Mouse (Mus musculus) cerebellum, adult 2 months (tissue): ENCODE data around the gene Lrmda. TPM values are rescaled to one million over a fixed set of nuclear protein-coding genes. Genes with fewer than 3 reads are reported as not detected.
A peak's percentile ranks its signal among the peaks of the same experiment; 100 is the strongest.

Source experiments
- DNase-seq, 2 experiments: peaks; one replicate each; pipeline ENCODE4 v3.0.0; 2021
- H3K27ac ChIP-seq: fragments of 200-500 bp; 2 replicates; pipeline ENCODE4 v1.5.1; 2012; ENCODE audit warnings: low read length, control low read depth, inconsistent platforms; ENCODE audit not compliant: insufficient read depth
- H3K27me3 ChIP-seq: fragments of 200-500 bp; 2 replicates; pipeline ENCODE4 v1.6.1; 2012; ENCODE audit warnings: inconsistent platforms, mild to moderate bottlenecking, low read length, moderate library complexity; ENCODE audit not compliant: control insufficient read depth, insufficient read depth
- H3K4me1 ChIP-seq: fragments of 200-500 bp; 2 replicates; pipeline ENCODE4 v1.6.1; 2011; ENCODE audit warnings: low read length; ENCODE audit not compliant: control insufficient read depth, insufficient read depth
- H3K4me3 ChIP-seq: fragments of 200-500 bp; replicated peaks from 2 replicates; pipeline ENCODE3; 2011; ENCODE audit warnings: mild to moderate bottlenecking, low read depth, low read length, control low read depth; ENCODE audit not compliant: insufficient read depth
- CTCF ChIP-seq: fragments of 200-500 bp; IDR thresholded peaks from 2 replicates; pipeline ENCODE4 v1.5.1; 2011; ENCODE audit warnings: low read depth, mild to moderate bottlenecking, control low read depth, low read length, moderate library complexity, borderline replicate concordance; ENCODE audit not compliant: insufficient read depth
- POLR2A ChIP-seq: fragments of 200-500 bp; IDR thresholded peaks from 2 replicates; pipeline ENCODE4 v1.6.1; 2011; ENCODE audit warnings: low read length, control low read depth, borderline replicate concordance; ENCODE audit not compliant: insufficient read depth
- WGBS: fragments of 180-500 bp; shearing (Covaris S2); methylation state at CpG from one replicate; pipeline ENCODE4 v1.1.7; 2018; 5-methylcytosine and 5-hydroxymethylcytosine counted together
- polyA plus RNA-seq: library from polyadenylated mRNA; depleted of rRNA; stranded (reverse); fragments of >200 nt; gene quantifications from 2 replicates; pipeline ENCODE4 v1.2.3, GENCODE M21; 2012

Gene Lrmda
- polyA plus RNA-seq, 1 experiment = 0.65 TPM

DNA sequence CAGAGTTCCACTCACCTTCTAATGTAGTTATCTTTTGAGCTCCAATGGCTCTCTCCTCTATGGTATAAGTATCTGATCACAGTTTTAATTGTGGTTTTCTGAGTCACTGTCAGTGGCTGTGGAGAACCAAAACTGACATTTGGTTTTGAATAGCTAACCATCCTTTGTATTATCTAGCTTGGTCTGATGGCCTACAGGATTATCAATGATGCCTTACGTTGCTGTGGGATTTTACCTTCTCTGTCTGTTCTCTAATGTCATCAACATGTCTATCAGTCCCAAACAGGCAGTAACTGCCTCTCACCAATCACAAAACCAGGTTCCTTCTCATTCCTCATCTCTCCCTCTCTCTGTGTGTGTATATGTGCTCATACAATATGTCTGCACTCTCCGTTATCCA lies 908.8 kb downstream of the Lrmda start:
- DNase-seq = no peak
- TF ChIP-seq POLR2A (no peak), CTCF (no peak)
- H3K27ac ChIP-seq = no peak overlapping the region
- 90% methylated on average over 2 of the region's 2 CpGs for WGBS
- H3K4me1 ChIP-seq = no peaks in the 10 kb centered on the region
- H3K27me3 ChIP-seq = no peaks in the 10 kb centered on the region
- no peak overlapping the region for H3K4me3 ChIP-seq

DNA sequence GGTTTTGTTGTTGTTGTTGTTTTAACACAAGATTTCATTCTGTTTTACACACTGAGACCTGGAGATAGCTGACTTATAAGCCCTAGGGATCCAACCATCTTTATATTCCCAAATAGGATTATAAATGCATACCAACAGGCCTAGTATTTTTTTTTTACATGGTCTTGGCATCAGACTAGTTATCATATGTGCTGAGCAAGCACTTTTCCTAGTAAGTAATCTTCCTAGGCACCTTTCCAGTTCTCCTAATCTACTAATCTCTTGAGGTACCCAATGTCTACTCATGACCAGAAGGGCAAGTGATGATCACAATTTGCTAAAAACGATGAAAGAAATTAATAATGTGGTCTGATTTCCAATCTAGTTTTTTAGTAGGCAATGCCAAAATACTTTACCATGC lies 909.2 kb downstream of the Lrmda start:
- TF ChIP-seq CTCF = no peak
- no peak for TF ChIP-seq POLR2A
- 79% methylated on average over 1 of the region's 1 CpGs for WGBS
- Histone ChIP-seq H3K27me3 (no peaks in the 10 kb centered on the region), H3K27ac (no peak overlapping the region), H3K4me3 (no peak overlapping the region), H3K4me1 (no peaks in the 10 kb centered on the region)
- DNase-seq = no peak

DNA sequence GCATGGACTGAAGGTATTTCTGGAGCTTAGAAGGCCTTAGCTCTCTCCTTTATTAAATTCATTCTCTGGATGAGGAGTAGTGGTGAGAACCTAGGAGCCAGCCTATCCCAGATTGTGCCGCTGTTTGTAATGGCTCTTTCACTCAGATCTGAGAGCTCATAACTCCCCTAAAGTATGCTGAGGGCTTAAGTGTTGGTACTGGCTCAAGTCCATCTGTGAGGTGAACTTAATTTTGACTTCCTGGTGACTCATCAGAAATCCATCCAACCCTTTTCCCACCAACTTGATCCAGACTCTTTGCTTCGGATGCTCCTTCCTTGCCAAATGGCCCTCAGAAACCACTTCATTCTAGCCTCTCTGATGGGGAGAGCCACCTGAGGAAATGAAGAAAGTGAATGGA lies 910.1 kb downstream of the Lrmda start:
- Histone ChIP-seq H3K4me1 (no peaks in the 10 kb centered on the region), H3K4me3 (no peak overlapping the region), H3K27ac (no peak overlapping the region), H3K27me3 (no peaks in the 10 kb centered on the region)
- TF ChIP-seq POLR2A = no peak
- TF ChIP-seq CTCF = no peak
- 90% methylated on average over 2 of the region's 2 CpGs for WGBS
- no peak for DNase-seq

DNA sequence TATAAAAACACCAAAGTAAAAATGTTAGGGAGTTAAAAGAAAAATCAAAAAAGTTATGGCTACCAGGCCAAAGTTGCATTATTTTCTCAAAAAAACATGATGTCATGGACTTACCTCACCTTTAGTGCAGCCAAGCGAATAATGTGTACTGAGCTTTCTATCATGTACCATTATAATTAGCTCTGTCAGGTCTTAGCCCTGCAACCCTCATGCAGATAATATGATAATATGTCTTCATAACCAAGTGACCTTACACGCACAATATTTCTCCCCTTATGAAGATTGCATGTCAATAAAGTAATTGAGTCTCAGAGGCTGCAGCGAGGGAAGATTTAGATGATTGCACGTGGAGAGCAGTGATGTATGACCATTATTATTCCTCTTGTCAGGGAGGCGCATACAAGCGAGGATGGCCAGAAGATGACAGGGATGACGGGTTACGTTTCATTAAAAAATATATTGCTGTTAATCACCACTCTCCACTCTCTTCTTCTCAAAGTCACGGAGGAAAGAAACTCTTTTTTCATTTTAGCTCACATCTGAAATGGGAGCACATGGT lies 911.1 kb downstream of the Lrmda start:
- Histone ChIP-seq H3K27ac (no peak overlapping the region), H3K4me3 (no peak overlapping the region), H3K4me1 (no peaks in the 10 kb centered on the region), H3K27me3 (no peaks in the 10 kb centered on the region)
- no peak for DNase-seq
- WGBS = 75% methylated on average over 9 of the region's 9 CpGs
- no peak for TF ChIP-seq POLR2A
- TF ChIP-seq CTCF = no peak

DNA sequence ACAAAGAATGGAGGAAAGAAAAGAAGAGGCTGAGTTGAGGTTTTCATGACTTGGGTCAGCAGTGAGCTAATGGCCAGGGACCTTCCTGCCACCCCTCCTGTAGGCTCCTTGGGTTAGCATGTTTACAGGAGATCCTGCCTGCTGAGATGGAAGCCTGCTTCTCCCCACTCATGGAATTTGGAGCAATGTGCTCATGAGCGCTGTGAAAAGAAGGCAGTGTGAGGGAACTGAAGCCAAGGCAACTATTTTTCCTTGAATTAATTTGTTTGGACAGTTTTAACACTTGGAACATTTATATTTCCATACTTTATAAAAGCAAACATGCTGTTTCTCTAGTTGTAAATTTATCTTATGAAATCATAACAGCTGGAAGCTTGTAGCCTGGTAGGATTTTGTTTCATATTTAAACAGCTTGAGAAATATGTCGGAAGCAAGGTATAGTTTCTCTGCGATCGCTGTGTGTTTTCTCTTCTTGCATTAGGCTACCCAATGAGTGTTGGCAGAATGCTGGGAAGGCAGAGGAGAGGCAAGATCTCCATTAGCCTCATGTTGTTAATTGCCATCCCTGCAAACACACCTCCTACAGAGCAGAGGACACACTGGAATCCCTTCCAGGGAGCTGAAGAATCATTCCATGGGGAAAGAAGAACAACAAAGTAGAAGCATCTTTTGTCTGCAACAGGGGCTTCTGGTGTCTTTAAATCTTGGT lies 911.8 kb downstream of the Lrmda start:
- 69% methylated on average over 4 of the region's 4 CpGs for WGBS
- H3K27ac ChIP-seq = no peak overlapping the region
- no peak for DNase-seq
- TF ChIP-seq POLR2A (no peak), CTCF (no peak)
- H3K4me1 ChIP-seq = no peaks in the 10 kb centered on the region
- H3K4me3 ChIP-seq = no peak overlapping the region
- no peaks in the 10 kb centered on the region for H3K27me3 ChIP-seq

DNA sequence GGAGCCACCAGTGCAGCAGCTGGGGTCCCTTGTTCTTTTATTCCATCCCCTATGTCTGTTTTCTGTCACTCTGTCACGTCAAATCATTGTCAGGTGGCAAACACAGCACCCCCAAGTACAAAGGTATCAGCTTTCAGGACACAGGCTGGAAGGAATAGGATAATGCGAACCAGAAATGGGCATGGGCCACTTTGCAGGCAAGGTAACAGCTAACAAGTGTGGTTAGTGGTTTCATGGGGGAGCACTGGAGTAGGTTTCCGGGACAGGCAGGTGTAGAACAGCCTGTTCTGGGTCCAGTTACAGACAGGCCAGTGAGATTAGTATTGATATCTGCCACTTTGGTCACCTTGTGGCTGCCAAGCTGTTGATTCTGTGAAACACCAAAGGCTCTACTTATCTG lies 917.2 kb downstream of the Lrmda start:
- Histone ChIP-seq H3K27ac (no peak overlapping the region), H3K4me1 (no peaks in the 10 kb centered on the region), H3K4me3 (no peak overlapping the region), H3K27me3 (no peaks in the 10 kb centered on the region)
- no peak for DNase-seq
- TF ChIP-seq POLR2A = no peak
- no peak for TF ChIP-seq CTCF
- WGBS = 77% methylated on average over 3 of the region's 3 CpGs

DNA sequence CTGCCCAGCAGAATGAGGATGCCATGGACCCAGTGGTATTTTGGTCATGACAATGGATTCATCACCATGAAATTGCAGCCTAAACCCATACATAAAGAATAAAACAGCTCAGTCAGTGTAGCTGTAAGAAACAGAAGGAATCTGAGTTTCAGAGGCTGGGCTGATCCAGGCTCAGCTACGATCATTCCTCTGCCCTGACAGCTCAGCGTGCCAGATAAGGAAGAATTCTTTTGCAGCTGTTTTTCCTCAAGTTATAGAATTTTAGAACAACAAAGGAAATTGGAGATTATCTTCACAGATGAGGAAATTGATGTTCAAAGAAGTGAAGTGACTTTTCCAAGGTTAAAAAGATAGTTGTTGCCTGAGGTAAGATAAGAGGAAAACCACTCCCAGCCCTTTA lies 921.1 kb downstream of the Lrmda start:
- WGBS = 79% methylated on average over 2 of the region's 2 CpGs
- no peaks in the 10 kb centered on the region for H3K27me3 ChIP-seq
- no peak for DNase-seq
- no peak overlapping the region for H3K4me3 ChIP-seq
- H3K4me1 ChIP-seq = no peaks in the 10 kb centered on the region
- TF ChIP-seq CTCF (no peak), POLR2A (no peak)
- no peak overlapping the region for H3K27ac ChIP-seq

DNA sequence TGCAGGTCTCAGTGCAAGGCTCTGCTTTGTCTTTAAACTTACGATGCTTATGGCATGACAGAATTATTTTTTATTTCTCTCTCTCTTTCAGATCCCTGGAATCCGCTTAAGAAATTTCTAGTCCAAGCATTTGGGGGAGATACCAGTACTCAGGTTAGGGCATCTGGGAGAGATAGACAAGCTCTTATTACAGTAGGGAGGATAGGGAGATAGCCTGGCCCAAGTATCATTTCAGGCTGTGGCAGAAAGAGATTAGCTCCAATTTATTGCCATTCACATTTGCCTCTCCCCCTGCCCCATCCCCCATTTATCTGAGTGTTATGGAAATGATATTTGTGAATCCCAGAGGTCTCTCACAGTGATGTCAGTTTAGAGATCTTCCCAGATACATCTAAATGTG lies 923.1 kb downstream of the Lrmda start:
- Histone ChIP-seq H3K4me1 (no peaks in the 10 kb centered on the region), H3K27ac (no peak overlapping the region), H3K27me3 (no peaks in the 10 kb centered on the region), H3K4me3 (no peak overlapping the region)
- TF ChIP-seq CTCF = no peak
- TF ChIP-seq POLR2A = no peak
- 91% methylated on average over 2 of the region's 2 CpGs for WGBS
- DNase-seq = no peak

DNA sequence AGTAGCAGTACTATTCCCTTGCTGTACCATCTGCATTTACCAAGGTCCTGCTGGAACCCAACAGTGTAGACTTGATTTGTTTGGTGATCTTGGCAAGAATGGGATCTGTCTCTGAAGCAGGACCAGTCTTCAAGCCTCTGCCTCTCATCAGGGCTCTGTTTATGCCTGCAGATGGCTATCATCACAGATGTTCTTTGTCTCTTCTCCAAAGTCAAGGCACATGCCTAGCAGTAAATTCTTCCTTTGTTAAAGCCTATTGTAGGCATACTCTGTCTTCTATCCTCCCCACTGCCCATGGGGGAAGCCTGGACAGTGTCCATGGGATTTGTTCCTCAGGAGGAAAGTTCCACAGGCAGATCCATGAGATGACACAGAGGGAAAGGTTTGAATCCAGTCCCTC lies 930.0 kb downstream of the Lrmda start:
- no peak overlapping the region for H3K27ac ChIP-seq
- DNase-seq = peak in 1 of 2 experiments; percentile 3
- TF ChIP-seq CTCF (no peak), POLR2A (no peak)
- no peaks in the 10 kb centered on the region for H3K27me3 ChIP-seq
- H3K4me3 ChIP-seq = no peak overlapping the region
- no peaks in the 10 kb centered on the region for H3K4me1 ChIP-seq
